Mouse (Mus musculus): ENCODE results near the gene Naxe. TPM values are rescaled to one million over a fixed set of nuclear protein-coding genes. Genes with fewer than 3 reads are reported as not detected.

Gene Naxe
- polyA plus RNA-seq, 2 experiments, result 25.0 to 59.6 TPM

DNA sequence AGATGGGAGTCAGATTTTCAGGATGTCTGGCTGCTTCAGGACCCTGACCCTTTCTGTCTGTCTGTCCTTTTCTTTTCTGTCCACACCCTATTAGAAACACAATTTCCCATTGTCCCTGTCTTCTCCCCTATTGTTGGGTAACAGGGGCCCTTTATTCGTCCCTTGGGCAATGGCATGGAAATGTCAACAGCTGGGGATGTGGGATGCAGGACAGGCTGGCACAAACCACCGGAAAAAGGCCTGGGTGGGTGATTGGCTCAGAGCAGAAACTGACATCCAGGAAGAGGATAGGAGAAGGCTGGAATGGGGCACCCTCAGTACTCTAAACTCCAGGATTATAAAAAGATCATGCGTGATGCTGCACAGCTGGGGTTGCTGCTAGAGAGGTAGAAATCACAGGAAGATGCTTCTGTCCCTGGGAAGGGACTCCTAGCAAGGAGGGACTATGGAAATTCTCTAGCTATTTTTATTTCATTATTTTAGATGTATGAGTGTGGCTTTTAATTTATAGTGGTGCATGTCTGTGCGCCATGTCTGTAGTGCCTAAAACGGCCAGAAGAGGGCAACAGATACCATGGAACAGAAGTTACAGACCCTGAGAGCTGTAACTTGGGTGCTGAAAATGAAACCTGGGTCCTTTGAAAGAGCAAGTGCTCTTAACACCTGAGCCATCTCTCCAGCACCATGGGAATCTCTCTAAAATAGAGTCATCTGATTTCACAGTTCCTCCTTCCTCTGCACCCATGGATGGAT, 30.7 kb downstream of the Naxe start, which contains the start of gene Hapln2:
Gene Hapln2 (minus strand): TSS at position 150 of the 753 bp plus-strand sequence.
- peaks cover 43% of the 10 kb centered on the region for H3K27me3 ChIP-seq (ENCODE audit: control insufficient read depth, insufficient read depth, low read length)
- TF ChIP-seq CTCF (IDR thresholded peaks at IDR 0.05; ENCODE audit: low read depth), result peak; percentile 65
- no peak for TF ChIP-seq EP300 (IDR thresholded peaks at IDR 0.05; ENCODE audit: low read depth)
- H3K4me1 ChIP-seq (replicated peaks; ENCODE audit: control insufficient read depth in 2 of 2, insufficient read depth in 2 of 2, low read length in 1 of 2), result no peaks in the 10 kb centered on the region
- 38% methylated on average over 5 of the region's 5 CpGs for WGBS (ENCODE audit: insufficient replicate concordance)
- no peaks in the 10 kb centered on the region; the same call in 1 of the 2 replicates for H3K9me3 ChIP-seq (ENCODE audit: control insufficient read depth, low read length)
- no peak within 1 kb of the TSS for H3K4me3 ChIP-seq (ENCODE audit: insufficient read depth in 1 of 2, low read depth in 2 of 2, low read length in 2 of 2)
- DNase-seq (ENCODE audit: low read depth in 3 of 3, low spot score in 3 of 3) (no peak), ATAC-seq (ENCODE audit: insufficient read depth) (no peak)
- H3K36me3 ChIP-seq (replicated peaks; ENCODE audit: control insufficient read depth, insufficient read depth, low read depth), result no peaks in the 10 kb centered on the region
- no peak within 1 kb of the TSS for H3K27ac ChIP-seq
- no peak within 1 kb of the TSS for H3K4me2 ChIP-seq (ENCODE audit: low read depth)
- H3K9ac ChIP-seq (replicated peaks), result no peak within 1 kb of the TSS

DNA sequence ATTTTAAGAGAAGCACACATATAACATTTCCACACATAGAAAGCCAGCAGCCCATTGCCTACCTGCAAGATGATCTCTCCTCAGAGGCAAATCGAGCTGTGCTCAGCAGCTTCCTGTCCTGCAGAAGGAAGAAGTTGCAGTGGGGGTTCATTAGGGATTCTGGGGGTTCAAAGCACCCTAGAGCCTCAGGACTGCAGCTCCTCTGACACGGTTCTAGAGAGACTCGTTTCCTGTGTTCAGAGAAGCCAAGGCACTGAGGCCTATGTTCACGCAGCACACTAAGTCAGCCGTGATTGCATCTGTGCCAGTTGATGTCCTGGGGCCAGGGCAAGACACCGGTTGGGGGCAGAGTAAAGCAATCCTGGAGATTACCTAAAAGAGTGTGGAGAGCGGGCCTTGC, 31.5 kb downstream of the Naxe start:
- no peak for DNase-seq (ENCODE audit: low read depth in 3 of 3, low spot score in 3 of 3)
- Histone ChIP-seq H3K36me3 (replicated peaks; ENCODE audit: control insufficient read depth, insufficient read depth, low read depth) (no peaks in the 10 kb centered on the region), H3K27ac (no peak overlapping the region), H3K4me3 (ENCODE audit: insufficient read depth in 1 of 2, low read depth in 2 of 2, low read length in 2 of 2) (no peak overlapping the region), H3K4me1 (replicated peaks; ENCODE audit: control insufficient read depth in 2 of 2, insufficient read depth in 2 of 2, low read length in 1 of 2) (no peaks in the 10 kb centered on the region), H3K9me3 (ENCODE audit: control insufficient read depth, low read length) (no peaks in the 10 kb centered on the region; the same call in 1 of the 2 replicates), H3K27me3 (ENCODE audit: control insufficient read depth, insufficient read depth, low read length) (peaks cover 50% of the 10 kb centered on the region), H3K9ac (replicated peaks) (no peak overlapping the region), H3K4me2 (ENCODE audit: low read depth) (no peak overlapping the region)
- ATAC-seq (ENCODE audit: insufficient read depth), result no peak
- no peak for TF ChIP-seq EP300 (IDR thresholded peaks at IDR 0.05; ENCODE audit: low read depth)
- no peak for TF ChIP-seq CTCF (IDR thresholded peaks at IDR 0.05; ENCODE audit: low read depth)
- WGBS (ENCODE audit: insufficient replicate concordance), result 48% methylated on average over 7 of the region's 7 CpGs

DNA sequence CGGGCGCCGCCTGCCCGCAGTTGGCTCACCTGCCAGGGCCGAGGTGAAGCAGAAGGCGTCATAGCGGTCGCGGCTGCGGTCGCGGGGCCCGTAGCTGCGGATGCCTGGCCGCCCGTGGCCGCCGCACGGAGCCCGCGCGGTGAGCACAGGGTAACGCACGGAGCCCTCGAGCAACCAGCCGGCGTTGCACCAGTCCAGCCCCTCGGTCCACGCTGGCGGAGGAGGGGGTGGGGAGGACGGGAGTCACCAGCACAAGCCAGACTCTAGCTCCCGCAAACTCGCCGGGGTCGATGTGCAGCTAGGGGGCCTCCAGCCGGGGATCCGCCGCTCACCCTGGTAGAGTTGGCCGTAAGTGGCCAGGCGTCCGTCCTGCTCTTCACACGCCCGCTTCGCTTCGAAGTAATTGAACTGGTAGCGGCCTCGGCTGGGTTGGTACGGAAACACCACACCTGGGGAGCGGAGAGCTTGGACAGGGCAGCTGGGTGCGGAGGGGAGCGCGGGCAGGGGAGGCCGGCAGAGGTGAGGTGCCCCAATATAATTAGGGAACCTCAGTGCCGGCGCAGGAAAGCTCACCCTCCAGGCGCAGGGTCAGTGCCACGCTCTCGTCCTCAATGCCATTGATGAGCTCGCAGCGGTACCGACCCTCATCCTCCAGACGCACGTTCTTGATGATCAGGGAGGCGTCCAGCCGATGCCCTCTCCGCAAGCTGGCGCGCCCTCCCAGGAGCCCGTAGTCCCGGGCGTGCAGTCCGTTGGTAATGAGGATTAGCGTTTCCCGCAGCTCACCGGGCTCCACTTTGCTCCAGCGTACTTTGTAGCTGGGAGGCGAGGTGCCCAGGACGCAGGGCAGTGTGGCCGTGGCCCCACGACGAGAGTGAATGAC, 34.9 kb downstream of the Naxe start:
- ATAC-seq (ENCODE audit: insufficient read depth) (peak; percentile 23; the same call in 1 of the 2 replicates), DNase-seq (ENCODE audit: low read depth in 3 of 3, low spot score in 3 of 3) (no peak)
- WGBS (ENCODE audit: insufficient replicate concordance), result 2% methylated on average over 81 of the region's 81 CpGs
- TF ChIP-seq CTCF (IDR thresholded peaks at IDR 0.05; ENCODE audit: low read depth) (no peak), EP300 (IDR thresholded peaks at IDR 0.05; ENCODE audit: low read depth) (no peak)
- Histone ChIP-seq H3K36me3 (replicated peaks; ENCODE audit: control insufficient read depth, insufficient read depth, low read depth) (no peaks in the 10 kb centered on the region), H3K4me2 (ENCODE audit: low read depth) (peak overlapping the region; percentile 70), H3K9ac (replicated peaks) (no peak overlapping the region), H3K4me1 (replicated peaks; ENCODE audit: control insufficient read depth in 2 of 2, insufficient read depth in 2 of 2, low read length in 1 of 2) (no peaks in the 10 kb centered on the region), H3K4me3 (ENCODE audit: insufficient read depth in 1 of 2, low read depth in 2 of 2, low read length in 2 of 2) (peak overlapping the region; percentile 26 to 44), H3K9me3 (ENCODE audit: control insufficient read depth, low read length) (no peaks in the 10 kb centered on the region; the same call in 1 of the 2 replicates), H3K27ac (no peak overlapping the region), H3K27me3 (ENCODE audit: control insufficient read depth, insufficient read depth, low read length) (peaks cover 66% of the 10 kb centered on the region)

DNA sequence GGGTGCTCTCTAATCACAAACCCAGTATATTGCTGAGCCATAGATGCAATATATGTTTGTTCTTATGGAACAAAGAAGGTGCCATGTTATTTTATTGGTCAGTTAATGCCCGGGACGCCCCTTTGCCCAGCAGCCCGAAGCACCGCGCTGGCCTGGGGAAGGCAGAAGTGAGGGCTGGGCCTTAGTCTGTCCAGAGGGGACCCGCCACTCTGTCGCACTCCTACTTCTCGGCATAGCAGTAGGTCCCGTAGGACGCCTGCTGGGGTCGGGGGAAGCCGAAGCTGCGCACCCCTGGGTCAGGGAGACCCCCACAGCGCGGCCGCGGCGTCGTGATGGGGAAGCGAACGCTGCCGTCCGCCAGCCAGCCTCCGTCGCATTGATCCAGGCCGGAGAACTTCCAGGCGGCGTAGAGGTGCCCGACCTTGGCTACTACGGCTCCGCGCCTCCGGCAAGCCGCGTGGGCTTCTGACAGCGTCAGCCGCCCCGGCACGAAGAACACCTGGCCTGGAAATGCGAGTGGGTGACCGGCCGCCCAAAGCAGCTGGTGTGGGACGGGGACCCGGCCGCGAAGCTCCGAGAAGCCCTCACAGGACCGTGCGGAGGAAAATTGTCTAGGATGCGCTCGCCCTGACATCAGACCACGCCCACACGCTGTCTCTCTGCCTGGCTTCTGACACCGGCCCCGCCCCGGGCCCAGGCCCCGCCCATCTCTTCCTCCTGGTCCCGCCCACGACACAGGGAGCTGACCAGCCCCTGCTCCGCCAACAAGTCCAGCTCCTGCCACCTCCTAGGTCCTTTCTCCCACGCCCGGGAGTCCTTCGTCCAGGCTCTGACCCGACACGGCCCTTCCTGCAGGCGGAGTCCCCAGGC, 35.7 kb downstream of the Naxe start:
- Histone ChIP-seq H3K27me3 (ENCODE audit: control insufficient read depth, insufficient read depth, low read length) (peaks cover 66% of the 10 kb centered on the region), H3K36me3 (replicated peaks; ENCODE audit: control insufficient read depth, insufficient read depth, low read depth) (no peaks in the 10 kb centered on the region), H3K9ac (replicated peaks) (no peak overlapping the region), H3K9me3 (ENCODE audit: control insufficient read depth, low read length) (no peaks in the 10 kb centered on the region), H3K27ac (no peak overlapping the region), H3K4me3 (ENCODE audit: insufficient read depth in 1 of 2, low read depth in 2 of 2, low read length in 2 of 2) (peak overlapping the region; percentile 26 to 44), H3K4me1 (replicated peaks; ENCODE audit: control insufficient read depth in 2 of 2, insufficient read depth in 2 of 2, low read length in 1 of 2) (no peaks in the 10 kb centered on the region), H3K4me2 (ENCODE audit: low read depth) (peak overlapping the region; percentile 70)
- ATAC-seq (ENCODE audit: insufficient read depth), result peak; percentile 76
- WGBS (ENCODE audit: insufficient replicate concordance), result 2% methylated on average over 66 of the region's 66 CpGs
- TF ChIP-seq EP300 (IDR thresholded peaks at IDR 0.05; ENCODE audit: low read depth) (no peak), CTCF (IDR thresholded peaks at IDR 0.05; ENCODE audit: low read depth) (no peak)
- peak; percentile 56 to 70 (median 60) for DNase-seq (ENCODE audit: low read depth in 3 of 3, low spot score in 3 of 3)

Data from liver, embryonic 14.5 days (tissue).